Mouse (Mus musculus): Measurements from ENCODE around the gene Maip1.

Maip1 gene

GRCm38 (mm10) chr1:57429786-57430483 is 23.8 kb downstream of the Maip1 start:
- DNase-seq = no peak

GRCm38 (mm10) chr1:57433141-57433540 is 27.0 kb downstream of the Maip1 start:
- no peak for DNase-seq

DNA sequence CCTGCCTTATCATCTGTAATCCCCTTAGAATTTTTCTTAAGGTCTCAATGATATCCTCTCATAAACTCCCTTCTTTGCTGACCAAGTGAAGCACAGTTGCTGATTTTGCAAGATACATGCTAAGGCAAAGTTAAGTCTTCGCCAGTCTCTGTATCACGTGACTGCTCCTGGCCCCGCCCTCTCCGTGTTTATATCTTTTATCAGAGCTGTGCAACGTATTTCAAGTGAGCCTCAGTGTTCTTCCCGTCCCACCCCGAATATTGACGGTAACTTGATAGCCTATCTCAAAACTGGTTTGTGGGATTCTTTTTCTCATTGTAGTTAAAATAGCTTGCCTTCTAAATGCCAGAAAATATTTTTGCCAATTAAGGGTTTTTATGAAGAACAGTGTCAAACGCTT is 30.3 kb downstream of the Maip1 start:
- peak; percentile 66 for DNase-seq

GRCm38 (mm10) chr1:57436954-57437353 is 30.8 kb downstream of the Maip1 start:
- peak; percentile 15 for DNase-seq

DNA sequence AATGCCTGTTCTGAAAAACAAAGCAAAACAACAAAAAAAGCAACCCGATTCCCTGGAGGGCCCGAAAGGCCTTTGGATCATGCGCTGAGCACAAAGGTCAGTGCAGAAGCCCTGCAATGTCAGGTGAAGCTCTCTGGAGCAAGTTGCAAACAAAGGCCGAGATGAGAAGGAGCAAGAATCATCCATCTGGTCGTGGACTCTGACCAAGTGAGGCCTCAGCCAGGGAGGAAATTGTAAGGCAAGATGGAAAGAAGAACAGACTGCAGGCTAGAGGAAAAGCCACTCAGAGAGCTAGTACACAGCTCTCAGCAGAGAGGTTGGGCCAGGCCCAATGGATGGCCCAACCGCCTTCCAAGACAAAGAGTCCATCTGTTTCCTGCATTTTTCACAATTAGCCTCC is 32.9 kb downstream of the Maip1 start:
- peak; percentile 25 for DNase-seq

- DNase-seq = no peak
These were observed 34.6 kb downstream of the Maip1 start for GRCm38 (mm10) chr1:57440771-57441170.

GRCm38 (mm10) chr1:57445679-57446078 is 39.6 kb downstream of the Maip1 start:
- DNase-seq = no peak

DNA sequence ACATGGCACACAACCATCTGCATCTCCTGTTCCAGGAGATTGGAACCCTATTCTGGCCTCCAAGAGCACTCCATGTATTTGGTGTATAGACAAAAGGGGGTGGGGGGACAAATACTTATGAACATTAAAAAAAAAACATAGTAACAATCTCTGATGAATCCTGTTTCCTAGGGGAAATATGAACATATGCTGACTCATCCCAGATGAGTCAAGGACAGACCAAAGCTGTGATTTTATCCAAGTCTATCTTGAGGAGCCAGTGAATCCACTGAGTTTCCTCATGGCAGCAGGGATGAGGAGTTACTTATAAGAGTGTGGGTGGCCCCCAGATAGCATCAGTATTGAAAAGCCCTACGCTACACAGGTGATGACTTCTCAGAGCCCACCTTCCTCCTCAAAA is 44.1 kb downstream of the Maip1 start:
- no peak for DNase-seq

DNA sequence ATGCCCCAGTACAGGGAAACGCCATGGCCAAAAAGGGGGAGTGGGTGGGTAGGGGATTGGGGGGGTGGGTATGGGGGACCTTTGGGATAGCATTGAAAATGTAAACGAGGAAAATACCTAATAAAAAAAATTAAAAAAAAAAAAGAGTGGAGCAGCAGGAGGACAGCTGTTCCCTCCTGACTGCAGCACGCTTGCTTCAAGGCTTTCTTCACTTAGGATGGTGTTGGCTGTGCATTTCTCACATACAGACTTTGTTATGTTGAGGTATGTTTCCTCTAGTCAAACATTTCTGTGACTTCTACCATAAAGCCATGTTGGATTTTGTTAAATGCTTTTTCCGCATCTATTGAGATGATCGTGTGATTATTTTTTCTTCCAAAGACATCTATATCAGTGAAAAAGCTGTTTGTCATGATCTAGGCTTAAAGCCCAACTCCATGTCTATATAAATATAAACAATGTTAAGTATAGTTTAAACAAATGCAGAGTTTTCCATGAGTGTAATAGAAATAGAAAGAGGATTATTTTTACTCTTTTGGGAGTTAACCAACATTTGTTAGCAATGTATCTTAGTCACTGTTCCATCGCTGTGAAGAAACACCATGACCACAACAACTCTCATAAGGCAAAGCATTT is 54.3 kb downstream of the Maip1 start:
- no peak for DNase-seq

All from kidney, adult 18-20 months (tissue).